Mouse (Mus musculus): ENCODE results near the gene Gm10181.

GRCm38 (mm10) chr9:25075977-25076376 lies 13.2 kb upstream of the Gm10181 start:
- TF ChIP-seq CTCF (IDR thresholded peaks at IDR 0.05; ENCODE audit: extremely low read depth, insufficient read depth, insufficient read length, insufficient replicate concordance) (no peak), POLR2A (IDR thresholded peaks at IDR 0.05; ENCODE audit: low read depth, low read length) (no peak)
